Mouse (Mus musculus) megakaryocyte, embryonic 14.5 days (primary cell): ENCODE measurements at regions not wholly inside any gene's neighbourhood (a gene's known extent, or its start where the extent isn't known, plus 50 kb on each side); places are given as distances from the start of the nearest gene placed in this dataset.

ENCODE experiments used
- FLI1 ChIP-seq: IDR thresholded peaks from 2 replicates; pipeline ENCODE4 v1.6.1; 2012; ENCODE audit warnings: low read length, inconsistent platforms, mixed read lengths
- GATA1 ChIP-seq: IDR thresholded peaks from 3 replicates; pipeline ENCODE4 v1.6.1; 2012; ENCODE audit warnings: mixed read lengths, low read length, inconsistent platforms, borderline replicate concordance

DNA sequence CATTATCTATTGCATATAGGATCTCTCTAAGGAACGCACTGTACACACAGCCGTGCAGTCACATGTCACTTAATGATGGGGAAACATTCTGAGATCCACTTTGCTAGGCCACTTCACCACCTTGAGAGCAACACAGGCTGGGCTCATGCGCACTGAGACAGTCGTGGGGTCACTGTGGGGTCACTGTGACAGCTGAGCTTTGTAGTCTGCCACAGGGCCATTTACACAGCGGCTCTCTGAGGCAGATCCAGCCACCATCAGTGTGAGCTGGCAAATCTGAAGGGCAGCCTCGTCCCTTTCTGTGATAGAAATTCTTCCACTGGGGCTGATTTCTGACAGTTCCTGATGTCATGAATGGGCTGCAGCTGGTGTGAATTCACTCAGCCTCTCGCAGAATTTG, 59.4 kb upstream of the Pax7 start:
- TF ChIP-seq GATA1 (no peak), FLI1 (no peak)
